Mouse (Mus musculus) midbrain, postnatal 0 days (tissue): Measurements from ENCODE around the gene Tyw3. TPM values are rescaled to one million over a fixed set of nuclear protein-coding genes. Genes with fewer than 3 reads are reported as not detected.
A peak's percentile ranks its signal among the peaks of the same experiment; 100 is the strongest.

ENCODE experiments used
- ATAC-seq: fragments of 200-750 bp; cut with Nextera tagmentation; 2 replicates; pipeline ENCODE4 v1.8.0; 2017; ENCODE audit warnings: moderate number of reproducible peaks, mild to moderate bottlenecking, moderate TSS enrichment, moderate library complexity; ENCODE audit not compliant: low FRiP score
- DNase-seq: peaks from one replicate; pipeline ENCODE4 v3.0.0-alpha.2; 2015; ENCODE audit warnings: low spot score
- H3K27ac ChIP-seq: fragments of 300-500 bp; sonication (generic); 2 replicates; pipeline ENCODE4 v1.5.1; 2014; ENCODE audit warnings: low read depth, mild to moderate bottlenecking, low read length, mixed read lengths
- H3K27me3 ChIP-seq: fragments of 300-500 bp; sonication (generic); 2 replicates; pipeline ENCODE4 v1.6.1; 2014; ENCODE audit warnings: low read length, control low read depth, mixed read lengths; ENCODE audit not compliant: insufficient read depth
- H3K36me3 ChIP-seq: fragments of 300-500 bp; sonication (generic); 2 replicates; pipeline ENCODE4 v1.6.1; 2014; ENCODE audit warnings: low read length, control low read depth, mixed read lengths; ENCODE audit not compliant: insufficient read depth
- H3K4me1 ChIP-seq: fragments of 300-500 bp; sonication (generic); 2 replicates; pipeline ENCODE4 v1.6.1; 2014; ENCODE audit warnings: mild to moderate bottlenecking, control low read depth, antibody characterized with exemption, low read length, mixed read lengths; ENCODE audit not compliant: insufficient read depth
- H3K4me2 ChIP-seq: fragments of 300-500 bp; sonication (generic); 2 replicates; pipeline ENCODE4 v1.6.1; 2014; ENCODE audit warnings: low read depth, mild to moderate bottlenecking, low read length, mixed read lengths; ENCODE audit not compliant: poor library complexity, severe bottlenecking
- H3K4me3 ChIP-seq: fragments of 300-500 bp; sonication (generic); 2 replicates; pipeline ENCODE4 v1.5.1; 2014; ENCODE audit warnings: low read depth, mild to moderate bottlenecking, low read length, moderate library complexity
- H3K9ac ChIP-seq: fragments of 300-500 bp; sonication (generic); replicated peaks from 2 replicates; pipeline ENCODE4 v1.6.1; 2014; ENCODE audit warnings: mild to moderate bottlenecking, low read length, moderate library complexity, mixed read lengths; ENCODE audit not compliant: poor library complexity, severe bottlenecking
- H3K9me3 ChIP-seq: fragments of 300-500 bp; sonication (generic); 2 replicates; pipeline ENCODE4 v1.6.1; 2016; ENCODE audit warnings: low read length, control low read depth
- CTCF ChIP-seq: IDR thresholded peaks from 2 replicates; pipeline ENCODE4 v1.5.1; 2016; ENCODE audit warnings: antibody characterized with exemption, mild to moderate bottlenecking
- WGBS: fragments of 180-500 bp; shearing (Covaris S2); extraction: QIAGEN DNeasy Blood & Tissue Kit; methylation state at CpG from one replicate; pipeline ENCODE4 v1.1.7; 2014; 5-methylcytosine and 5-hydroxymethylcytosine counted together
- polyA plus RNA-seq: library from polyadenylated mRNA; unstranded; fragments of >200 nt; fragmentation: Nextera tagmentation; extraction: Ambion mirVana; gene quantifications from 2 replicates; pipeline ENCODE4 v1.2.1, GENCODE M21; 2015
- total RNA-seq: library from RNA; depleted of rRNA; stranded (reverse); fragments of >200 nt; gene quantifications from 2 replicates; pipeline ENCODE4 v1.2.3, GENCODE M21; 2014

Tyw3 gene
- total and polyA plus RNA-seq, 2 experiments from 2014 or later = 10.2 to 10.7 TPM

GRCm38 (mm10) chr3:154562192-154562591, 34.7 kb downstream of the Tyw3 start:
- Histone ChIP-seq H3K27ac (no peak overlapping the region), H3K27me3 (no peaks in the 10 kb centered on the region), H3K4me1 (no peaks in the 10 kb centered on the region), H3K4me3 (no peak overlapping the region), H3K9me3 (no peaks in the 10 kb centered on the region), H3K36me3 (no peaks in the 10 kb centered on the region), H3K9ac (no peak overlapping the region), H3K4me2 (no peak overlapping the region)
- WGBS = 96% methylated on average over 3 of the region's 3 CpGs
- DNase-seq = no peak
- no peak for ATAC-seq
- no peak for TF ChIP-seq CTCF

DNA sequence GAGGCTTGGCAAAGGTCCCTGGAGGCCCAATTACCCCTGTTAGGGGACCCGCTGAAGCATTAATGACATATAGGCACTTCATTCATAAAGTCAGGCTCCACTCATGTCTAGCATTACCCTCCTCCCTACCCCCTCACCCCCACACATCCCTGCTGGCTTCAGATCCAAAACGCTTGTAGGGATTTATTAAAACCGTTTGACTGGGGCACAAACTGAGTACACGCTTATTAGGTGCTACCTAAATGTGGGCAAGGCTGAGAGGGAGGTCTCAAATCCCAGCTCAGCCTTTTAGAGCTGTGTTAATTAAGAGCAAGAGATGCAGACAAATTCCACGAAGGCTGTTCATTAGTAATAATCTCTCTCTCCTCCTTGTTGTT, 45.9 kb downstream of the Tyw3 start:
- Histone ChIP-seq H3K27ac (no peak overlapping the region), H3K4me3 (no peak overlapping the region), H3K9me3 (no peaks in the 10 kb centered on the region), H3K4me2 (no peak overlapping the region), H3K36me3 (no peaks in the 10 kb centered on the region), H3K4me1 (no peaks in the 10 kb centered on the region), H3K9ac (no peak overlapping the region), H3K27me3 (0 out of 2 replicates have a peak, but pooled peaks cover 4% of the 10 kb centered on the region)
- no peak for TF ChIP-seq CTCF
- DNase-seq = no peak
- no peak for ATAC-seq
- WGBS = 23% methylated on average over 5 of the region's 5 CpGs

DNA sequence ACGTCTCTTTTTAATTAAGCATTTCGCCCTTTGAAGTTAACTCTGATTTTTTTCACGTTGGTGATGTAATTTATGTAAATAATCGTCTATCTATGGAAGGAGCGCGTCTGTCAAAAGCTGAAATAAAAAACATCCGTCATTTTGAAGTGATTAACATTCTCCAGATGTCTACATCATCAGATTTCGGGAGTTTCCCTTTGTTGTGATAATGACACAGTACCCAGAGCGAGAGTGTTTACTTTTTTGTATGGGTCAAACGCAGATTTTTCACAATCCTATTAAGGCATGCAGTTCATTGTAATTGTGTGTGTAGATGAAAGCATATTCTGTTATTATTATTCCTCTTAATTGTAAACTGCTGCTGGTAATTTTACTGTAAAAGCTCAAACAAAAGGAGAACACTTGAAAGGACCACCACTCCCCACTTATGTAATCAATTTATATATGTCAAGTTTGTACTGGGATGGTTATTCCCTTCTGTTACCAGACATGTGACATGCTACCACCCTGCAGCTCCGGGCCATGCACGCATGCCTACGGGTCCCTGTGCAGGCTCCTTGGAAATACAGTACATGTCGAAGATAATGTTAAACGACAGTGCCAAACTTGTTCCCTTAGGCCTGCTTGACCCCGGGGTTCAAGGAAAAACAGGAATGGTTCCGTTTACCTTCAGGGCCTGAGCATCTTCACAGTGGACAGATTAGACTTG, 46.4 kb downstream of the Tyw3 start:
- no peaks in the 10 kb centered on the region for H3K4me1 ChIP-seq
- H3K4me3 ChIP-seq = no peak overlapping the region
- DNase-seq (no peak), ATAC-seq (no peak)
- H3K4me2 ChIP-seq = no peak overlapping the region
- WGBS = 24% methylated on average over 17 of the region's 17 CpGs
- H3K36me3 ChIP-seq = no peaks in the 10 kb centered on the region
- H3K27me3 ChIP-seq = 0 out of 2 replicates have a peak, but pooled peaks cover 4% of the 10 kb centered on the region
- no peak overlapping the region for H3K27ac ChIP-seq
- no peak overlapping the region for H3K9ac ChIP-seq
- TF ChIP-seq CTCF = no peak
- no peaks in the 10 kb centered on the region for H3K9me3 ChIP-seq

DNA sequence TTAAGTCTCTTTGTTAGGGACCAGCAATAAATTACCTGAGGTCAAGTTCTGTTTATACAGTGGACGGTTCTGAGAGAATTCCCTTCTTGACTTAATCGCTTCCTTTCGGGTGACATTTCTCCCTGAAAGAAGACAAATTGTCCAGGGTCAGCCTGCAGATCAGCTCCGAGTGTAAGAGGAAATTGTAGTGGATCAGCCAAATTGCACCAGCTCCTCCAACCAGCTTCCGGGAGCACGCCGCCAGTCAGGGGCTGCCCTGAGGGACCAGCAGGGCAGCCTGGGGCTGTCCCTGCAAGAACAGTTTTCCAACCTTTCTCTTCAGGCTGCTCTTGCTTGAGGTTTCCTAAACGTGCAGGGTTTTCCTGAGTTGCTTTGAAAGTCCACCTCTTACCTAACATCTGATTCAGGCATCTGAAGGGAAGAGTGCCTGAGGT, 48.0 kb downstream of the Tyw3 start:
- no peak overlapping the region for H3K4me3 ChIP-seq
- DNase-seq (no peak), ATAC-seq (no peak)
- no peak overlapping the region for H3K9ac ChIP-seq
- no peaks in the 10 kb centered on the region for H3K9me3 ChIP-seq
- H3K27me3 ChIP-seq = 0 out of 2 replicates have a peak, but pooled peaks cover 4% of the 10 kb centered on the region
- TF ChIP-seq CTCF = no peak
- no peaks in the 10 kb centered on the region for H3K36me3 ChIP-seq
- H3K4me1 ChIP-seq = no peaks in the 10 kb centered on the region
- no peak overlapping the region for H3K27ac ChIP-seq
- WGBS = 48% methylated on average over 8 of the region's 8 CpGs
- H3K4me2 ChIP-seq = no peak overlapping the region

- H3K27me3 ChIP-seq = 0 out of 2 replicates have a peak, but pooled peaks cover 4% of the 10 kb centered on the region
- DNase-seq (peak; percentile 21), ATAC-seq (no peak)
- peak overlapping the region; percentile 7; the same call in 1 of the 2 replicates for H3K4me2 ChIP-seq
- 9% methylated on average over 20 of the region's 20 CpGs for WGBS
- H3K9ac ChIP-seq = no peak overlapping the region
- no peaks in the 10 kb centered on the region for H3K36me3 ChIP-seq
- no peaks in the 10 kb centered on the region for H3K9me3 ChIP-seq
- TF ChIP-seq CTCF = no peak
- 0 out of 2 replicates have a peak overlapping the region, but pooled peaks have one; percentile 15 for H3K4me3 ChIP-seq
- H3K27ac ChIP-seq = no peak overlapping the region
- no peaks in the 10 kb centered on the region for H3K4me1 ChIP-seq
These were observed 49.1 kb downstream of the Tyw3 start for GRCm38 (mm10) chr3:154547549-154548426.

- Histone ChIP-seq H3K36me3 (no peaks in the 10 kb centered on the region), H3K9me3 (no peaks in the 10 kb centered on the region), H3K27ac (no peak overlapping the region), H3K4me1 (no peaks in the 10 kb centered on the region), H3K9ac (no peak overlapping the region), H3K4me2 (no peak overlapping the region), H3K27me3 (0 out of 2 replicates have a peak, but pooled peaks cover 4% of the 10 kb centered on the region), H3K4me3 (no peak overlapping the region)
- no peak for TF ChIP-seq CTCF
- no peak for DNase-seq
- WGBS = 81% methylated on average over 4 of the region's 4 CpGs
- ATAC-seq = no peak
These were observed 50.7 kb downstream of the Tyw3 start for GRCm38 (mm10) chr3:154546234-154546633.
